Mouse (Mus musculus) bone marrow macrophage, adult 2 months (primary cell): ENCODE data around the gene Rps16. TPM values are rescaled to one million over a fixed set of nuclear protein-coding genes. Genes with fewer than 3 reads are reported as not detected.

ENCODE experiments used
- H3K27ac ChIP-seq: 2 replicates; pipeline ENCODE4 v1.5.1; 2012; ENCODE audit warnings: low read depth, low read length; ENCODE audit not compliant: insufficient read depth
- H3K4me1 ChIP-seq: 2 replicates; pipeline ENCODE4 v1.6.1; 2012; ENCODE audit warnings: low read length; ENCODE audit not compliant: control insufficient read depth, insufficient read depth
- H3K4me3 ChIP-seq: 2 replicates; pipeline ENCODE4 v1.5.1; 2012; ENCODE audit warnings: mild to moderate bottlenecking, low read length, moderate library complexity; ENCODE audit not compliant: insufficient read depth
- CTCF ChIP-seq: IDR thresholded peaks from 2 replicates; pipeline ENCODE4 v1.5.1; 2012; ENCODE audit warnings: low read depth, mild to moderate bottlenecking, low read length, moderate library complexity
- POLR2A ChIP-seq: IDR thresholded peaks from 2 replicates; pipeline ENCODE4 v1.6.1; 2012; ENCODE audit warnings: mild to moderate bottlenecking, low read depth, low read length, borderline replicate concordance
- polyA plus RNA-seq: library from polyadenylated mRNA; stranded (reverse); fragments of >200 nt; gene quantifications from 2 replicates; pipeline ENCODE4 v1.2.4, GENCODE M21; 2012; ENCODE audit not compliant: missing spikeins, insufficient read depth, insufficient read length

Rps16 gene
- polyA plus RNA-seq, 1 experiment, result 823 TPM

GRCm38 (mm10) chr7:28359854-28360253 is 9.4 kb downstream of the Rps16 start:
- Histone ChIP-seq H3K4me3 (no peak overlapping the region), H3K27ac (no peak overlapping the region), H3K4me1 (no peaks in the 10 kb centered on the region)
- TF ChIP-seq CTCF, result no peak
- TF ChIP-seq POLR2A, result no peak

GRCm38 (mm10) chr7:28360291-28360690 is 9.8 kb downstream of the Rps16 start:
- H3K4me1 ChIP-seq, result no peaks in the 10 kb centered on the region
- no peak overlapping the region for H3K4me3 ChIP-seq
- no peak for TF ChIP-seq POLR2A
- H3K27ac ChIP-seq, result no peak overlapping the region

GRCm38 (mm10) chr7:28361647-28362341 is 11.3 kb downstream of the Rps16 start:
- H3K4me3 ChIP-seq, result no peak overlapping the region
- no peak for TF ChIP-seq CTCF
- no peak for TF ChIP-seq POLR2A
- no peaks in the 10 kb centered on the region for H3K4me1 ChIP-seq
- H3K27ac ChIP-seq, result no peak overlapping the region

- no peak overlapping the region for H3K27ac ChIP-seq
- H3K4me3 ChIP-seq, result no peak overlapping the region
- no peaks in the 10 kb centered on the region for H3K4me1 ChIP-seq
- TF ChIP-seq CTCF (no peak), POLR2A (no peak)
These were observed 12.1 kb downstream of the Rps16 start for GRCm38 (mm10) chr7:28362441-28363060.

- no peak overlapping the region for H3K4me3 ChIP-seq
- no peaks in the 10 kb centered on the region for H3K4me1 ChIP-seq
- TF ChIP-seq CTCF, result no peak
- TF ChIP-seq POLR2A, result no peak
- H3K27ac ChIP-seq, result no peak overlapping the region
These were observed 17.3 kb downstream of the Rps16 start for GRCm38 (mm10) chr7:28367663-28368275.

- TF ChIP-seq CTCF (no peak), POLR2A (no peak)
- H3K4me1 ChIP-seq, result no peaks in the 10 kb centered on the region
- no peak overlapping the region for H3K4me3 ChIP-seq
- no peak overlapping the region for H3K27ac ChIP-seq
These were observed 17.9 kb downstream of the Rps16 start for GRCm38 (mm10) chr7:28368276-28368920.

GRCm38 (mm10) chr7:28370051-28370450 is 19.6 kb downstream of the Rps16 start:
- TF ChIP-seq CTCF, result no peak
- TF ChIP-seq POLR2A, result no peak
- Histone ChIP-seq H3K27ac (no peak overlapping the region), H3K4me1 (peaks cover 10% of the 10 kb centered on the region), H3K4me3 (no peak overlapping the region)

GRCm38 (mm10) chr7:28370977-28371513 is 20.6 kb downstream of the Rps16 start:
- Histone ChIP-seq H3K4me1 (peaks cover 10% of the 10 kb centered on the region), H3K4me3 (peak overlapping the region; percentile 79), H3K27ac (no peak overlapping the region)
- no peak for TF ChIP-seq CTCF
- TF ChIP-seq POLR2A, result no peak

- H3K4me3 ChIP-seq, result peak overlapping the region; percentile 79
- no peak overlapping the region for H3K27ac ChIP-seq
- H3K4me1 ChIP-seq, result peaks cover 10% of the 10 kb centered on the region
- TF ChIP-seq CTCF (no peak), POLR2A (no peak)
These were observed 21.1 kb downstream of the Rps16 start for GRCm38 (mm10) chr7:28371514-28371989.
